Mouse (Mus musculus) heart, embryonic 13.5 days (tissue): ENCODE data around the gene Slco2b1. TPM values are rescaled to one million over a fixed set of nuclear protein-coding genes. Genes with fewer than 3 reads are reported as not detected.
"Not testable (repeated sequence)": the region's sequence is repeated elsewhere in the genome, so short reads cannot be mapped to it uniquely, and the experiment has no call there.

Experiments used
- ATAC-seq: fragments of 200-750 bp; cut with Nextera tagmentation; 2 replicates; pipeline ENCODE4 v1.8.0; 2017; ENCODE audit warnings: moderate TSS enrichment; ENCODE audit not compliant: insufficient number of reproducible peaks, low FRiP score, low TSS enrichment; ENCODE audit errors: extremely low read depth
- H3K27ac ChIP-seq: fragments of 300-500 bp; sonication (generic); replicated peaks from 2 replicates; pipeline ENCODE4 v1.5.1; 2015; ENCODE audit warnings: moderate library complexity, mild to moderate bottlenecking, inconsistent platforms
- H3K27me3 ChIP-seq: fragments of 300-500 bp; sonication (generic); replicated peaks from 2 replicates; pipeline ENCODE4 v1.6.1; 2015; ENCODE audit warnings: mild to moderate bottlenecking, inconsistent platforms
- H3K36me3 ChIP-seq: fragments of 300-500 bp; sonication (generic); 2 replicates; pipeline ENCODE4 v1.6.1; 2015; ENCODE audit warnings: mild to moderate bottlenecking, inconsistent platforms
- H3K4me1 ChIP-seq: fragments of 300-500 bp; sonication (generic); 2 replicates; pipeline ENCODE4 v1.6.1; 2015; ENCODE audit warnings: inconsistent platforms
- H3K4me2 ChIP-seq: fragments of 300-500 bp; sonication (generic); 2 replicates; pipeline ENCODE4 v1.6.1; 2015; ENCODE audit warnings: inconsistent platforms, mild to moderate bottlenecking, moderate library complexity
- H3K4me3 ChIP-seq: fragments of 300-500 bp; sonication (generic); 2 replicates; pipeline ENCODE4 v1.5.1; 2015; ENCODE audit warnings: moderate library complexity, mild to moderate bottlenecking, inconsistent platforms
- H3K9ac ChIP-seq: fragments of 300-500 bp; sonication (generic); 2 replicates; pipeline ENCODE4 v1.6.1; 2015; ENCODE audit warnings: inconsistent platforms, mild to moderate bottlenecking, moderate library complexity
- H3K9me3 ChIP-seq: fragments of 300-500 bp; sonication (generic); 2 replicates; pipeline ENCODE4 v1.6.1; 2016; ENCODE audit warnings: inconsistent platforms
- WGBS: fragments of 180-500 bp; shearing (Covaris S2); methylation state at CpG from one replicate; pipeline ENCODE4 v1.1.7; 2015; ENCODE audit warnings: mixed read lengths; 5-methylcytosine and 5-hydroxymethylcytosine counted together
- polyA plus RNA-seq: library from polyadenylated mRNA; unstranded; fragments of >200 nt; fragmentation: Nextera tagmentation; extraction: Ambion mirVana; gene quantifications from 2 replicates; pipeline ENCODE4 v1.2.1, GENCODE M21; 2015

The Slco2b1 gene
- 1.6 TPM in 2 replicates for polyA plus RNA-seq

DNA sequence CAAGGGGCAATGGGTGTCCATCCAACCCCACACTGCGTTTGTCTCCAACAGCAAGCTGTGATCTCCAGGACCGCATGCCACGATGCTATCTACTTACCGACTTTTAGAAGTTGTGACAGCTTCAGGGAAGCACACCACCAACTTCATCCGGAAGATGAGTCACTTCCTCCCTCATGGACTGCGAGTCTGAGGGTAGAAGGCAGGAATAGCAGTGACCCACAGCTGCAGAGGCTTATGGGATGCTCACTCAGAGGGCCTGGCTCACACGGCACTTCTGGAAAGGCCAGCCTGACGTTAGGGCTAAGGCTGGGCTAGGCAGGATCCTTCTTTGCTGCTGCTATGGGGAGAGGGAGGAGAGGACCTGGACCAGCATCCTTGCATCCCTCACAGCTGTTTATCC, at the start of gene Slco2b1:
Gene Slco2b1, minus strand, starts transcription at position 175 of the 400 bp plus-strand sequence.
- H3K36me3 ChIP-seq: no peaks in the 10 kb centered on the region
- H3K9ac ChIP-seq: no peak within 1 kb of the TSS
- no peak within 1 kb of the TSS for H3K27ac ChIP-seq
- H3K4me3 ChIP-seq: no peak within 1 kb of the TSS
- no peaks in the 10 kb centered on the region for H3K9me3 ChIP-seq
- H3K27me3 ChIP-seq: peaks cover 29% of the 10 kb centered on the region
- WGBS: 63% methylated on average over 8 of the region's 8 CpGs
- ATAC-seq: no peak
- H3K4me1 ChIP-seq: peaks cover 15% of the 10 kb centered on the region
- H3K4me2 ChIP-seq: no peak within 1 kb of the TSS

DNA sequence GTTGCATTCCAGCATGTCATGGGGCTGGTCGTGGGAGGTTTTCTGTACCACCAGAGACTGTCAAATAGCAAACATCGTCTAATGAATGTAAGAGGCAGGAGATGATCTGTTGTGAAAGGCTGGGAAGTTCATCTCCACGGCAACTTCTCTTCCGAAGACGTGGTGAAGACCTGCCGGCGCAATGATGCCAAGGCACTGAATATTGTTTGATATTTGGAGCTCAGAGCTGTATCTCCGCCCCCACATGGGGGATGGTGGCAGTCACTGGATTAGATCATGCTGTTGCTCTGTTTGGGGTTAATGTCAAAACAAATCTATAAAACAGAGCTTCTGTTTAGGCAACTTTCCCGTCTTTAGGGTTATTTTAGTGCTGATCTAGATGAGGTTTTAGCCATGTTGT, 28.1 kb upstream of the Slco2b1 start:
- H3K36me3 ChIP-seq: no peaks in the 10 kb centered on the region
- peaks cover 5% of the 10 kb centered on the region; the same call in 1 of the 2 replicates for H3K4me1 ChIP-seq
- H3K4me2 ChIP-seq: no peak overlapping the region
- H3K9me3 ChIP-seq: no peaks in the 10 kb centered on the region
- no peak overlapping the region for H3K27ac ChIP-seq
- no peak for ATAC-seq
- H3K4me3 ChIP-seq: no peak overlapping the region
- H3K9ac ChIP-seq: no peak overlapping the region
- no peaks in the 10 kb centered on the region for H3K27me3 ChIP-seq
- WGBS: 56% methylated on average over 9 of the region's 9 CpGs

DNA sequence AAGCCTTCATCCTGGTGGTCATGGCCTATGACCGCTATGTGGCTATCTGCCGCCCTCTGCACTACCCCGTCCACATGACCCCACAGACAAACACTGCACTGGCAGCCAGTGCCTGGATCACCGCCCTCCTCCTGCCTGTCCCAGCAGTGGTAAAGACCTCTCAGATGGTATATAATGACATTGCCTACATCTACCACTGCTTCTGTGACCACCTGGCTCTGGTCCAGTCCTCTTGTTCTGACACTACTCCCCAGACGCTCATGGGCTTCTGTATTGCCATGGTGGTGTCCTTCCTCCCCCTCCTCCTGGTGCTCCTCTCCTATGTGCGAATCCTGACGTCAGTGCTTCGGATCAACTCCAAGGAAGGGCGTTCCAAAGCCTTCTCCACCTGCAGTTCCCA, 24.4 kb upstream of the Slco2b1 start:
- H3K27ac ChIP-seq, H3K4me2 ChIP-seq, H3K4me3 ChIP-seq, H3K4me1 ChIP-seq, ATAC-seq, H3K9ac ChIP-seq, H3K36me3 ChIP-seq, H3K27me3 ChIP-seq, H3K9me3 ChIP-seq: not testable (repeated sequence)
- WGBS: 93% methylated on average over 9 of the region's 9 CpGs

DNA sequence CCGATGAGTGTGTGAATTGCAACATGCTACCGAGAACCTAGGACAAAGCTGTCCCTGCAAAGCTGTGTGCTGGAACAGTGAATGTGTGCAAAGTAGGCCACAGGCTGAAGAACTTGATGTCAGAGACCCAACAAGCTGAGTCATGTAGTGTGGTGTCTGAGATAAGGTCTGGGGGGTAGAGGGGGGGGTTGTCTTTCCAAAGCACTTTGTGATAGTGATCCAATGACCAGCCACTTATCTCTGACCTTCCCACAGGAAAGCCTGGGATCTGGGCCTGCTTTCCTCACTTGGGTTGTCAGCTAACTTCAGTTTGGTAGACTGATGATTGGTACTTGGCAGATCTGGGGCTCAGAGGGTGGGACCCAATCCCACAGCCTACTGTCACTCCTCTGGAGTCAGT, 23.5 kb upstream of the Slco2b1 start:
- H3K4me3 ChIP-seq: no peak overlapping the region
- H3K9me3 ChIP-seq: no peaks in the 10 kb centered on the region
- H3K4me1 ChIP-seq: peaks cover 6% of the 10 kb centered on the region; the same call in 1 of the 2 replicates
- H3K9ac ChIP-seq: no peak overlapping the region
- 55% methylated on average over 2 of the region's 2 CpGs for WGBS
- no peak overlapping the region for H3K27ac ChIP-seq
- ATAC-seq: no peak
- no peaks in the 10 kb centered on the region for H3K27me3 ChIP-seq
- H3K36me3 ChIP-seq: no peaks in the 10 kb centered on the region
- H3K4me2 ChIP-seq: no peak overlapping the region

DNA sequence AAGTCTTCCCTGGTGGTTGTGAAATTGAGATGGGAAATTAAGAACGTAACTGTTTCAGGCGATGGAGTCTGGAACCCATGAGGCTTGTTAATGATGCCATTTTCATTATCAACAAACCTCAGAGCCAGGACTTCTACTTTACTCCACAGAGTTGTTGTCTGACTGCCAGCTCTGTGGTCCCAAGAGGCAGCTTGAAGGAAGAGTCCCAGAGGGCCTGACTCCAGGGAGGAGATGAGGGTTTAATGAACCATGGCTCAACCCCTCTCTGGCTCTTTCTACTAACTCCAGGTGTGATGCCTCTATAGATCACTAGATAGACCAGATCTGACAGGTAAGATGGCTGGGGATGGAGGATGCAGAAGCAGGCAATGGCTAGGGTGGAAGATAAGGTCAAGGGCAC, 18.8 kb upstream of the Slco2b1 start, which contains the start of gene Olfr520:
Gene Olfr520, plus strand, starts transcription at position 301 of the 400 bp plus-strand sequence.
- no peak within 1 kb of the TSS for H3K4me3 ChIP-seq
- H3K9me3 ChIP-seq: peaks cover 7% of the 10 kb centered on the region; the same call in 1 of the 2 replicates
- H3K36me3 ChIP-seq: no peaks in the 10 kb centered on the region
- no peak within 1 kb of the TSS for H3K4me2 ChIP-seq
- WGBS: 88% methylated on average over 2 of the region's 2 CpGs
- no peak for ATAC-seq
- H3K27ac ChIP-seq: no peak within 1 kb of the TSS
- H3K27me3 ChIP-seq: no peaks in the 10 kb centered on the region
- H3K4me1 ChIP-seq: peaks cover 6% of the 10 kb centered on the region; the same call in 1 of the 2 replicates
- no peak within 1 kb of the TSS for H3K9ac ChIP-seq

DNA sequence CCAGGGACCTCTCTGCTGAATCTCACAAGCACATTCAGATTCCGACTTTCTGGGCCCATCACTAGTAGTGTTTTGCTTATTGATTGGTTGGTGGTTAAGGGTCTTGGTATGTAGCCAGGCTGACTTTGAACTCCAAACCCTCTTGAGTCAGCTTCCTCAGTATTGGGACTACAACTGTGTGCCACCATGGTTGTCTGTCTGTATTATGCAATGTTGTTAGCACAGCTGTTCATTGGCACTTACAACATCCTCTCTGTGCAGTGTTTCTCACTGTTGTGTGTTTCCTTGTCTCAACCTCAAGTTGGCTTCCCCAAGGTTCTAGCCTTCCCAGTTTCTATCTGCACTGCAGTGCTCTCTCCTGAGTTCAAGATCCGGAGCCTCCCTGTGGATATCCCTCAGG, 5.4 kb upstream of the Slco2b1 start:
- H3K27ac ChIP-seq: no peak overlapping the region
- 80% methylated on average over 2 of the region's 2 CpGs for WGBS

DNA sequence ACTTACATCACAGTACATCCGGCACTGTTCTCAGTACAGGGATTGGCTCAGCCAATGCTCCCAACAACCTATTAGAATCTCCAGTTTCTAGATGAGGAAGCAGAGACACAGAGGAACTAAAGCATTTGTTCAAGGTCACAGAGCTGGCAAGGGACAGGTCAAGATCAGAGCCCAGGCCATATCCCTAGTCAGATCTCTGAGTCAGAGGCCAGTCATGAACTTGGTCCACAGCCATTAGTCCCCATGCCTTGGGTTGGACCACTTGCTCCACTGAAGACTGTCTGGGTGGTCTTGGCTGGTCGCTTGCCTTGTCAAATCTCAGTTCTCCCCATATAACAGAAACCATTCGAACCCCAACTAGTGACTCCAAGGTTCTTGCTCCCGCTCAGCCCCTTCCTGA, 1.3 kb upstream of the Slco2b1 start:
- no peak overlapping the region for H3K9ac ChIP-seq
- no peak overlapping the region for H3K4me3 ChIP-seq
- H3K27ac ChIP-seq: no peak overlapping the region
- H3K4me1 ChIP-seq: peaks cover 2% of the 10 kb centered on the region; the same call in 1 of the 2 replicates
- peaks cover 29% of the 10 kb centered on the region for H3K27me3 ChIP-seq
- no peak overlapping the region for H3K4me2 ChIP-seq
- 78% methylated on average over 4 of the region's 4 CpGs for WGBS
- no peaks in the 10 kb centered on the region for H3K36me3 ChIP-seq
- no peak for ATAC-seq
- H3K9me3 ChIP-seq: no peaks in the 10 kb centered on the region

More for the DNA sequence above, 5.4 kb upstream of the Slco2b1 start:
- no peaks in the 10 kb centered on the region for H3K36me3 ChIP-seq
- H3K9ac ChIP-seq: no peak overlapping the region
- peaks cover 6% of the 10 kb centered on the region for H3K27me3 ChIP-seq
- H3K4me1 ChIP-seq: no peaks in the 10 kb centered on the region
- H3K9me3 ChIP-seq: no peaks in the 10 kb centered on the region
- H3K4me3 ChIP-seq: no peak overlapping the region
- ATAC-seq: no peak
- no peak overlapping the region for H3K4me2 ChIP-seq

DNA sequence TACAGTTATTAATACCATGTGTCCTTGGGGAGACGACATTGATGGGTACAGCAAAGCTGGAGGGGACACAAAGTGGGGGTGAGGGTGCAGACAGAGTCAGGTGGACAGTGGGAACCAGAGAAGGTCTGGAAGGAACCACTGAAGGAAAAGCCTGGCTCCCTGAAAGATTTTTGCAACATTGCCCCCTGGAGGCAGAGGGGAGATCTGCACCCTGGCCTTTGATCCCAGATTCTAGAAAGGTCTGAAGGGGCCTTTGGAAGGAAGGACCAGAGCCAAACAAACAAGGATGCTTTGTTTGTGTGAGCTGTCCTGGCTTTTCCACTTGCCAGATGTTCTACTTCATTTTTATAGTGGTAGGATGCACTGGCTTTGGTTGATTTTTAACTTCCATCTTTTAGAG, 664 bp downstream of the Slco2b1 start:
- Histone ChIP-seq H3K27me3 (peaks cover 32% of the 10 kb centered on the region), H3K4me1 (peaks cover 16% of the 10 kb centered on the region), H3K36me3 (no peaks in the 10 kb centered on the region), H3K27ac (no peak overlapping the region), H3K4me3 (no peak overlapping the region), H3K9me3 (no peaks in the 10 kb centered on the region), H3K4me2 (no peak overlapping the region), H3K9ac (no peak overlapping the region)
- 16% methylated on average over 1 of the region's 1 CpGs for WGBS
- ATAC-seq: no peak

DNA sequence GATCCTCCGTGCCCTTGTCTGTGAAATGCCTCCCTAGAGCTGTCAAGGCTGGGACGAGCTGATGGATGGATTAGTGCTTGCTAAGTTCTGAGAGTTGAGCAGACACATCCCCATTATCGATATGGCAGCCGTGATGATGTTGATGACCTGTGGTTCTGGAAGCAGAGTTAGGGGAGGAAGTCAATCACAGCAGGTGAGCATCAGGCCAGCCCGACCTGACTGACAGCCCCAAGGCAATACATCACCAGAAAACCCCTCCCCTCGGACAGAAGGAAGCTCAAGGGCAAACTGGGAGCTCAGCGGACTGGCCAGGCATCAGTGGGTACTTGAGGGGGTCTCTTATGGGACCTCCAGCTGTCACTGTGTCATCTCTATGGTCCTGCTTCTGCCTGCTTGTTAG, 1.1 kb downstream of the Slco2b1 start:
- H3K27me3 ChIP-seq: peaks cover 35% of the 10 kb centered on the region

DNA sequence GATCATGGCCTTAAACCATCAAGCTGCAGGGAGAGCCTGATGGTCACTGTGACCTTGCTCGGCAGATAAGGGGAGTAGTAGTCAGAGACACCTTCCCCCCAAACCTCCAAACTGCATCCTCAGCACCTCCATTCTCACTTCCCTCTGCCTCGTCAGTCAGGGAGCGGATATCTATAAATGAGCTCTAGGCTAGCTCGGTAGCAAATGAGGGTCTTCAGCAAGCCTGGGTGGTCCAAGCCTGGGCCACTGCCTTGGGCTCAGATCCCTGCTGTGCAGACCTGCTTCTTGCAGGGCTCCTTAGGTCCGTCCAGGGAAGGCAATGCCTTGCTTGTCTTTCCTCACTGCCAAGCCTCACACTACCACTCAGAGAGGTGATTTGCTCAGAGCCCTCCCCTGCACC, 2.4 kb downstream of the Slco2b1 start:
- no peak overlapping the region for H3K27ac ChIP-seq
- no peak overlapping the region for H3K4me3 ChIP-seq
- H3K27me3 ChIP-seq: peaks cover 39% of the 10 kb centered on the region
- 62% methylated on average over 5 of the region's 5 CpGs for WGBS
- H3K4me2 ChIP-seq: no peak overlapping the region
- no peaks in the 10 kb centered on the region for H3K9me3 ChIP-seq
- H3K4me1 ChIP-seq: peaks cover 16% of the 10 kb centered on the region
- no peak for ATAC-seq
- H3K9ac ChIP-seq: no peak overlapping the region
- H3K36me3 ChIP-seq: no peaks in the 10 kb centered on the region

More for the DNA sequence above, 1.1 kb downstream of the Slco2b1 start:
- 52% methylated on average over 7 of the region's 7 CpGs for WGBS
- no peak overlapping the region for H3K4me3 ChIP-seq
- no peaks in the 10 kb centered on the region for H3K9me3 ChIP-seq
- H3K4me2 ChIP-seq: no peak overlapping the region
- no peak overlapping the region for H3K27ac ChIP-seq
- ATAC-seq: no peak
- no peaks in the 10 kb centered on the region for H3K36me3 ChIP-seq
- H3K4me1 ChIP-seq: peaks cover 16% of the 10 kb centered on the region
- no peak overlapping the region for H3K9ac ChIP-seq

DNA sequence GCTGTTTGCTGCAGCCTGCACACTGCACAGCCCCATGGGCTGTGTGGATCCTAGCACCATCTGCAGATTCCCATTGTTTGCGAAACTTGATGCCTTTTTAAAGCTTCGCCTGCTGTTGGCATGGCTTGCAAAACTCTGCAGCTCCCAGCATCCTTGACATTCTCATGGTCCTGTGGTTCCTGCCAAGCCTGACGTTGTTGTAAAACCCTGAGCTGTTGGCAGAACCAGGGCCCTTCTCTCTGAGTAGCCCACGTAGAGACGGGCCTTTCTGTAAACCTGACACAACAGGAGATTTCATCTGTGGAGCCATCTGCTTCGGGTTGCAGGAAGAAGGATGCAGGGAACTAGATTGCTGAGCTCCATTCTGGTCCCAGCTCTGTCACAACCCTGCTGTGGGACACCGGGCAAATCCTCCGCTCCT, 2.8 kb downstream of the Slco2b1 start:
- H3K36me3 ChIP-seq: no peaks in the 10 kb centered on the region
- H3K27ac ChIP-seq: no peak overlapping the region
- no peak overlapping the region for H3K4me3 ChIP-seq
- 59% methylated on average over 8 of the region's 8 CpGs for WGBS
- no peak overlapping the region for H3K4me2 ChIP-seq
- no peak overlapping the region for H3K9ac ChIP-seq
- no peaks in the 10 kb centered on the region for H3K9me3 ChIP-seq
- H3K4me1 ChIP-seq: peaks cover 16% of the 10 kb centered on the region
- H3K27me3 ChIP-seq: peaks cover 42% of the 10 kb centered on the region
- ATAC-seq: no peak

DNA sequence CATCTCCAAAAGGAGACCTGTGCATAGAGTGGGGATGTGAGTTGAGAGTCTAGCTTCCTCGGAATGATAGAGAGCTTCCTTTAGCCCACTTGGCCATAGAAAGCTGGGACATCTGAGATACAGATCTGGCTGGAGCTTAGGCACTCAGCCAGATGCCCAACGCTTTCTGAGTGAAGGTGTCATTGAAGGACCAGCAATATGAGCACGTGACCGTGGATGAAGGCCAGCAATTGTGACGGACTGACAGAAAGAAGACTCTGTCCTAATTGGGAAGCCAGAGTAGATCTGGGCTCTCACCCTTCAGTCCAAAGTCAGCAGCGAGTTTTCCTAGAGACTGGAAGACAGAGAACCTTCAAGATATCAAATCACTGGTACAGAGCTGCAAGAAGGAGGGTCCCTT, 3.5 kb downstream of the Slco2b1 start:
- Histone ChIP-seq H3K9me3 (no peaks in the 10 kb centered on the region), H3K27me3 (peaks cover 39% of the 10 kb centered on the region), H3K27ac (no peak overlapping the region), H3K9ac (no peak overlapping the region), H3K4me2 (no peak overlapping the region), H3K4me3 (no peak overlapping the region), H3K36me3 (no peaks in the 10 kb centered on the region), H3K4me1 (peaks cover 18% of the 10 kb centered on the region)
- ATAC-seq: no peak
- 62% methylated on average over 6 of the region's 6 CpGs for WGBS
